Mouse (Mus musculus) hindbrain, embryonic 11.5 days (tissue): Measurements from ENCODE around the gene Msh4. TPM values are rescaled to one million over a fixed set of nuclear protein-coding genes. Genes with fewer than 3 reads are reported as not detected.

Experiments
- ATAC-seq: fragments of 200-750 bp; cut with Nextera tagmentation; 2 replicates; pipeline ENCODE4 v1.8.0; 2017; ENCODE audit warnings: mild to moderate bottlenecking, moderate TSS enrichment, moderate library complexity; ENCODE audit not compliant: low FRiP score
- DNase-seq: peaks from one replicate; pipeline ENCODE4 v3.0.0-alpha.2; 2015; ENCODE audit warnings: low spot score
- H3K27ac ChIP-seq: fragments of 300-500 bp; sonication (generic); 2 replicates; pipeline ENCODE4 v1.5.1; 2014; ENCODE audit warnings: mild to moderate bottlenecking, low read depth, low read length
- H3K27me3 ChIP-seq: fragments of 300-500 bp; sonication (generic); 2 replicates; pipeline ENCODE4 v1.6.1; 2014; ENCODE audit warnings: mild to moderate bottlenecking, low read length, moderate library complexity, mixed read lengths; ENCODE audit not compliant: control insufficient read depth, insufficient read depth
- H3K36me3 ChIP-seq: fragments of 300-500 bp; sonication (generic); 2 replicates; pipeline ENCODE4 v1.6.1; 2014; ENCODE audit warnings: mild to moderate bottlenecking, low read length, moderate library complexity, mixed read lengths; ENCODE audit not compliant: control insufficient read depth, insufficient read depth
- H3K4me1 ChIP-seq: fragments of 300-500 bp; sonication (generic); replicated peaks from 2 replicates; pipeline ENCODE4 v1.6.1; 2014; ENCODE audit warnings: low read length, mixed read lengths; ENCODE audit not compliant: control insufficient read depth, insufficient read depth
- H3K4me2 ChIP-seq: fragments of 300-500 bp; sonication (generic); replicated peaks from 2 replicates; pipeline ENCODE4 v1.6.1; 2014; ENCODE audit warnings: mild to moderate bottlenecking, low read depth, low read length
- H3K4me3 ChIP-seq: fragments of 300-500 bp; sonication (generic); 2 replicates; pipeline ENCODE4 v1.5.1; 2014; ENCODE audit warnings: low read depth, low read length
- H3K9ac ChIP-seq: fragments of 300-500 bp; sonication (generic); 2 replicates; pipeline ENCODE4 v1.6.1; 2014; ENCODE audit warnings: low read depth, low read length
- H3K9me3 ChIP-seq: fragments of 300-500 bp; sonication (generic); 2 replicates; pipeline ENCODE4 v1.6.1; 2016; ENCODE audit warnings: low read length; ENCODE audit not compliant: control insufficient read depth
- WGBS: fragments of 180-500 bp; shearing (Covaris S2); extraction: QIAGEN DNeasy Blood & Tissue Kit; methylation state at CpG from one replicate; pipeline ENCODE4 v1.1.7; 2014; 5-methylcytosine and 5-hydroxymethylcytosine counted together
- polyA plus RNA-seq: library from polyadenylated mRNA; unstranded; fragments of >200 nt; fragmentation: Nextera tagmentation; extraction: Ambion mirVana; gene quantifications from 2 replicates; pipeline ENCODE4 v1.2.1, GENCODE M21; 2014

Msh4 gene
- polyA plus RNA-seq: 0.05 and 0.08 TPM in 2 replicates

DNA sequence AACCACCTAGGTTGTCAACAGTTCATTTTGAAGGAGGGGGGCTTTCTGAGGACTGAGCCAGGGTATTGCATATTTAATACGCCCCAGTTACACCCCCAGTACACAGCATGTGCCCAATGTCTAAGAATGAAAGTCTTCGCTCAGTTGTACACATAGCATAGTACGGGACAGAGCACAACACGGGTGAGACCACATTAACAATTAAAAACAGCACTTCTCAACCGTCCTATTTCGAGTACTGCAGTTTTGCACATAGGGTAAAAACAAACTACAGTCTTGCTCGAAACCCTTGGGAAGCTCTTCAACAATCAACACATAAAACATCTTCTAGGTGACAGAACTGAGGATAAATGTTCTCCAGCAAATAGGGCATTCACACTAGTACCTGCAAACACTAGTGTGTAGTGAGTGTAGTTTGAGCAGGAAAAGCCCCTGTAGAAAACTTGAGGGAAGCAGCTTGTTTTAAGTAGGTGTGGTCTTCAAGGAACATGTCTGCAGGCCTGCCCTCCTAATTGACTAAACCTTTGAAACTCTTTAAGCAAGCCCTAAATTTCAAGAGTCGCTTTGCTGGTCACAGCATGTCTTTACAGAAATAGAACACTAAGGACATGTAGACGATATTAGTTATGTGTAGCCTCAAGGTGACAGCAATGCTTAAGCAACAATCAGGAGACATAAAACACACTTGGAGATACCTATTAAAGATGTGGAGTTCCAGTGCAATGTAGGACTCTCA is at the start of gene Msh4:
Gene Msh4, minus strand, starts transcription at position 3 of the 736 bp plus-strand sequence.
- Histone ChIP-seq H3K9me3 (no peaks in the 10 kb centered on the region), H3K4me3 (no peak within 1 kb of the TSS), H3K9ac (no peak within 1 kb of the TSS), H3K27me3 (no peaks in the 10 kb centered on the region), H3K4me2 (no peak within 1 kb of the TSS), H3K27ac (no peak within 1 kb of the TSS), H3K4me1 (peaks cover 7% of the 10 kb centered on the region; the same call in 1 of the 2 replicates), H3K36me3 (peaks cover 19% of the 10 kb centered on the region)
- 86% methylated on average over 9 of the region's 9 CpGs for WGBS
- DNase-seq (no peak), ATAC-seq (peak; percentile 25; the same call in 1 of the 2 replicates)

- Histone ChIP-seq H3K4me2 (no peak overlapping the region), H3K27me3 (no peaks in the 10 kb centered on the region), H3K4me1 (no peaks in the 10 kb centered on the region), H3K4me3 (no peak overlapping the region), H3K27ac (no peak overlapping the region), H3K9me3 (no peaks in the 10 kb centered on the region), H3K36me3 (no peaks in the 10 kb centered on the region), H3K9ac (no peak overlapping the region)
- no peak for ATAC-seq
- WGBS: 84% methylated on average over 2 of the region's 2 CpGs
- no peak for DNase-seq
These were observed 42.2 kb upstream of the Msh4 start for GRCm38 (mm10) chr3:153948176-153948575.

- Histone ChIP-seq H3K4me2 (no peak overlapping the region), H3K9me3 (no peaks in the 10 kb centered on the region), H3K27ac (no peak overlapping the region), H3K36me3 (no peaks in the 10 kb centered on the region), H3K4me1 (no peaks in the 10 kb centered on the region), H3K27me3 (no peaks in the 10 kb centered on the region), H3K4me3 (no peak overlapping the region), H3K9ac (no peak overlapping the region)
- ATAC-seq (no peak), DNase-seq (no peak)
- 68% methylated on average over 4 of the region's 4 CpGs for WGBS
These were observed 41.3 kb upstream of the Msh4 start for GRCm38 (mm10) chr3:153947271-153947670.

DNA sequence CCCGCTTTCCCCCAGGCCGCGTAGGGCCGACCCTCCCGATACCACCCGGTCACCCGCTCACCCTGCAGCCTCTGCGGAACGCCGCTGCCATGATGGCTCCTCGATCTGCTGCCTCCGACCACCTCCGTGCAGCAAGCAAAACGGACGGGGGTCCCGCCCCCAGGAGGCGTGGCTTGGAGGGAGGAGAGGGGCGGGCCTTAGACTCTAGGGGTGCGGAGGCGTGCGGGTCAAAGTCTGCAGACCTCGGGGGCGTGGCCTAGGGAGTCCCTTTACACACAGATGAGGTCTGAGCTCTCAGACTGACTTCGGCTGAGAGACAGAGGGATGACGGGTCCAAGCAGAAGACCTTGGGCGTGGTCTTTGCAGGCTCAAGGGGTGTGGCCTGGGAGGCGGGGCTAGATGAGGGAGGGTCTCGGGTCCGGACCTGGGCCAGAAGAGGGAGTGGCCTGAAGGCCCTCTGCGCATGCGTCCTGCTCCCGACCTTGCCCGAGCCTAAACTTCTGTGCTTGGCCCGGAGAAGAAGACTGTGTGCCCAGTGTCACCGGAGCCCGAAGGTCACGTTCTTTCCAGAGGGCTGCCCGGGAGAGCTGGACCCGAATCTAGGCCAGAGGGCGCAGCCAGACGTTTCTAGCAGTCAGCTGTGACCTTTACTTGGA is 38.5 kb upstream of the Msh4 start, which contains the start of gene Acadm:
Gene Acadm, minus strand, starts transcription at position 298 of the 656 bp plus-strand sequence.
- H3K4me3 ChIP-seq: peak within 1 kb of the TSS; percentile 69
- H3K27ac ChIP-seq: peak within 1 kb of the TSS; percentile 70
- DNase-seq (peak; percentile 99), ATAC-seq (peak; percentile 99)
- WGBS: under 1% methylated on average over 37 of the region's 41 CpGs
- H3K4me2 ChIP-seq: peak within 1 kb of the TSS; percentile 67
- H3K4me1 ChIP-seq: no peaks in the 10 kb centered on the region
- peak within 1 kb of the TSS; percentile 73 for H3K9ac ChIP-seq
- no peaks in the 10 kb centered on the region for H3K36me3 ChIP-seq
- no peaks in the 10 kb centered on the region for H3K27me3 ChIP-seq
- no peaks in the 10 kb centered on the region for H3K9me3 ChIP-seq

DNA sequence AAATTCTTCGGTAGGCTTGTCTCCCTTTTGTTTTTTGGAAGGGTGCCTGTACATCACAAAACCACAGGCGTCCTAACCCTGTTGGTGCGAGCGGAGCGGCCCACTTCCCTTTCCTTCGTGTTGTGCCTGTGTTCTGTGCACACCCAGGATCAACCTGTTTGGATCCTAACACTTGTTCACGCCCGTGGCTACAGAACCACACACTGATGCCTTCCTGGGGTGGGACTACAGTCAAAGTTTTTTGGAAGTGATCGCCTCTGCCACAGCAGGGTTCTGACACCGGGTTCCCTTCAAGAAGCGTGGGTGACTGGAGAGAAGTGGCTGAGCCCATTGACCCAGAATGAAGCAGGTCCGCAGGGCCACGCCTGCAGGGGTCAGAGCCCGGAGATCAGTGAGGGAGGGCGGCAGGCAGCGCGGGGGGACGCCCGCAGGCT is 38.0 kb upstream of the Msh4 start:
- ATAC-seq (peak; percentile 59), DNase-seq (no peak)
- Histone ChIP-seq H3K4me3 (peak overlapping the region; percentile 69), H3K4me2 (peak overlapping the region; percentile 60), H3K9ac (peak overlapping the region; percentile 73), H3K4me1 (no peaks in the 10 kb centered on the region), H3K27me3 (no peaks in the 10 kb centered on the region), H3K9me3 (no peaks in the 10 kb centered on the region), H3K27ac (peak overlapping the region; percentile 70), H3K36me3 (no peaks in the 10 kb centered on the region)
- WGBS: under 1% methylated on average over 19 of the region's 19 CpGs

- Histone ChIP-seq H3K27me3 (no peaks in the 10 kb centered on the region), H3K4me3 (peak overlapping the region; percentile 69), H3K4me1 (no peaks in the 10 kb centered on the region), H3K9ac (no peak overlapping the region), H3K36me3 (no peaks in the 10 kb centered on the region), H3K9me3 (no peaks in the 10 kb centered on the region), H3K27ac (no peak overlapping the region), H3K4me2 (peak overlapping the region; percentile 60; the same call in 1 of the 2 replicates)
- 53% methylated on average over 12 of the region's 12 CpGs for WGBS
- ATAC-seq: no peak
- DNase-seq: peak; percentile 46
These were observed 37.2 kb upstream of the Msh4 start for GRCm38 (mm10) chr3:153943003-153943640.

DNA sequence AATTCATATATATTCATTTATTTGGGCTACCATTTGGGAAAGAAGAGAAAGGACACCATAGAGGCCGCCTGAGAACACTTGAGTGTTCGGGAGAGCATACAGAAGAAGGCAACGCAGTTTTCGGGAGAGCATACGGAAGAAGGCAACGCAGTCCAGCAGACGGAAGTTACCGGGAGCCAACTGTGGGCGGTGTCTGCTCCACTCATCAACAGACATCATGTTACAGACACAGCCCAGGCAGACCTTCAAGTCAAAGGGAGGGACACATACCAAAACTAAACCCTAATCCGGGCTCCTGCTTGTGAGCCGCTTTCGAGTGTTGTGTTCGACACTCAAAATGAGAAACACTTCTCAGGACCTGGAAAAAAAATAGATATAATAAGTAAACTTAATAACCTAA is 35.7 kb upstream of the Msh4 start:
- Histone ChIP-seq H3K27me3 (no peaks in the 10 kb centered on the region), H3K36me3 (no peaks in the 10 kb centered on the region), H3K4me2 (no peak overlapping the region), H3K9ac (no peak overlapping the region), H3K4me3 (no peak overlapping the region), H3K27ac (no peak overlapping the region), H3K9me3 (no peaks in the 10 kb centered on the region), H3K4me1 (no peaks in the 10 kb centered on the region)
- DNase-seq: no peak
- WGBS: 95% methylated on average over 13 of the region's 13 CpGs
- no peak for ATAC-seq

DNA sequence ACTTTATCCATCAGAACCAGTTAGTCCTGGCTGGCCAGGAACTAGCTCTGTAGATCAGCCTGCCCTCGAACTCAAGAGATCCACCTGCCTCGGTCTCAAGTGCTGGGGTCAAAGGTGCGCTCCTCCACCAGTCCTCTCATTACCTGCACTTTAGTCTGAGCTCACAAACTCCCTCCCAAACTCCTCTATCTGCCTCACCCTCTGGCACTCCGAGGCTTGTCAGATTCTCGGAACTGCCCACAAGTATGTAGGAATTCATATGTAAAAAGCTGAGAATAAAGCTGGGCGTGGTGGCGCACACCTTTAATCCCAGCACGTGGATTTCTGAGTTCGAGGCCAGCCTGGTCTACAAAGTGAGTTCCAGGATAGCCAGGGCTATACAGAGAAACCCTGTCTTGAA is 34.5 kb upstream of the Msh4 start:
- no peak for ATAC-seq

More for the DNA sequence above, 34.5 kb upstream of the Msh4 start:
- no peaks in the 10 kb centered on the region for H3K4me1 ChIP-seq
- no peaks in the 10 kb centered on the region for H3K36me3 ChIP-seq
- H3K4me2 ChIP-seq: no peak overlapping the region
- WGBS: 94% methylated on average over 9 of the region's 9 CpGs
- no peaks in the 10 kb centered on the region for H3K9me3 ChIP-seq
- H3K27me3 ChIP-seq: no peaks in the 10 kb centered on the region
- no peak overlapping the region for H3K4me3 ChIP-seq
- no peak for DNase-seq
- H3K9ac ChIP-seq: no peak overlapping the region
- no peak overlapping the region for H3K27ac ChIP-seq
